Mouse (Mus musculus) cerebellum, adult 2 months (tissue): ENCODE measurements at regions not wholly inside any gene's neighbourhood (a gene's known extent, or its start where the extent isn't known, plus 50 kb on each side); places are given as distances from the start of the nearest gene placed in this dataset.

Experiments
- CTCF ChIP-seq: fragments of 200-500 bp; IDR thresholded peaks from 2 replicates; pipeline ENCODE4 v1.5.1; 2011; ENCODE audit warnings: low read depth, mild to moderate bottlenecking, control low read depth, low read length, moderate library complexity, borderline replicate concordance; ENCODE audit not compliant: insufficient read depth
- POLR2A ChIP-seq: fragments of 200-500 bp; IDR thresholded peaks from 2 replicates; pipeline ENCODE4 v1.6.1; 2011; ENCODE audit warnings: low read length, control low read depth, borderline replicate concordance; ENCODE audit not compliant: insufficient read depth

DNA sequence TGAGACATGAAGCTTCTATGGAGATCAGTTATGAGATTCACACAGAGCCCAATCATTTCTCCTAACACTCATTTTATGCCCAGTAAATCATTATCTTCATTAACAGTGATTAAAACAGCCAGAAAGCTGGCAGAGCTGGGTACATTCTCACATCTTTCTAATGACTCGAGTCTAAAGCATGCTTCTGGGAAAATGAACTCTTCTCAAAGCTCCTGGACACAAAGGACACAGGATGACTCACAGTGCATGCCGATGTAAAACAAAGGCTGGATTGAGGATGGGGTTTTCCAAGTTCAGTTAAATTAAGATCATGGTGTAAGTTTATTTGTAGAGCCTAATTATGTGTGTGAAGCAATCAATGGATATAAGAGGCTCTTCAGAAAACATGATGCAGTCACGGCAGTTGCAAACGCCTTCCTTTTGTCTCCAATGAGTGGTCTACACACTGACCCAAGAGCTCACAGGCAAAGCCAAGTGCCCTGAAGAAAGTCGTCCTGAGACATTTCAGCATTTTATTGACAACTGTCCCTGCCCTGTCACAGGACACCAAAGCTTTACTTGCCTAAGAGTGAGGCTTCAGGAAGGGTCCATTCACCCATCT is 1390.7 kb downstream of the Defb40 start:
- TF ChIP-seq CTCF (no peak), POLR2A (no peak)
